Comparison of ENCODE assay signal across 20 mouse cellular contexts in the genomic region with DNA sequence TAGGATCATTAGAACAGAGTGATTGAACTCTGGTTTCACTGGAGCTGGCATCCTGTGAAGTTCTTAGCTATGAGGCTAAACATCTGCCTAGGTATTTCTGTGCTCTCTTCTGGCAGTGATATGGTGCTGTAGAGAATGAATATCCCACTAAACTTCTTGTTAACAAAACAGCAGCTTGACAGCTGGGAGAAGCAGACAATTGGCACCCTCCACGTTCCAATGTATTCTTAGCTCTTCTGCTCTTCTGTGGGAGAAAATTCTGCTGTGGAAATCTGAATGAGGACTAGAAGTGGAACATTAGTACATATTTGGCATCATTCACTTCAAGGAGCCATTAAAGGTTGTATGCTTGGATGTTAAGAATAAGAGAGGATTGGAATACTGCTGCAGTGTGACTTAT.
DNase-seq lines count a peak whose midpoint lies in the region; ATAC-seq lines count a peak whose summit lies in the region.
"Had no signal": no experiment of that assay in that cellular context is flagged by ENCODE, and none has a peak within 500 bp of the region (broad histone marks: within the 10 kb centered on the region; RNA-seq: fewer than 3 reads in every experiment).

No protein-coding gene starts in this region.

- DNase-seq in heart, adult 8-10 months (ENCODE audit: low spot score), result no peak
- DNase-seq in brain, adult 2 months (ENCODE audit: low read depth, low spot score), result peak; percentile 80
- DNase-seq in layer of hippocampus, adult 9-10 months (ENCODE audit: low spot score), result peak; percentile 11
- peak; percentile 31 to 46 for DNase-seq in right cerebral cortex, postnatal 10 days (ENCODE audit: low spot score in 2 of 2)
- no peak for DNase-seq in adrenal gland, postnatal 4 days (ENCODE audit: low spot score in 2 of 2)
- no peak for DNase-seq in embryo, embryonic 10 days (ENCODE audit: low spot score)
- DNase-seq: adrenal gland, postnatal 10 days; cerebellum, adult 18-20 months; gastrocnemius, postnatal 10 days; kidney, adult 18-20 months; kidney, postnatal 10 days; lung, adult 2 months; lung, postnatal 36 days; spleen, adult 18-20 months had no signal

- H3K27me3 ChIP-seq in heart, embryonic 13.5 days (replicated peaks), result no peaks in the 10 kb centered on the region
- H3K27me3 ChIP-seq: forebrain, embryonic 15.5 days; neural tube, embryonic 13.5 days; stomach, embryonic 15.5 days had no signal

- no peak overlapping the region for H3K4me3 ChIP-seq in heart, embryonic 13.5 days
- H3K4me3 ChIP-seq: erythroblast, embryonic 14.5 days; forebrain, embryonic 15.5 days; midbrain, embryonic 10.5 days; neural tube, embryonic 13.5 days; stomach, embryonic 15.5 days had no signal

- 24% methylated on average over 1 of the region's 1 CpGs for WGBS in heart, embryonic 13.5 days

- H3K4me2 ChIP-seq in heart, embryonic 13.5 days, result no peak overlapping the region
- H3K4me2 ChIP-seq: forebrain, embryonic 15.5 days; neural tube, embryonic 13.5 days; stomach, embryonic 15.5 days had no signal

- H3K27ac ChIP-seq in heart, embryonic 13.5 days (replicated peaks), result peak overlapping the region; percentile 48; the same call in 1 of the 2 replicates
- H3K27ac ChIP-seq: forebrain, embryonic 15.5 days; midbrain, embryonic 10.5 days; neural tube, embryonic 13.5 days; stomach, embryonic 15.5 days had no signal

- ATAC-seq in heart, embryonic 13.5 days (ENCODE audit: extremely low read depth, insufficient number of reproducible peaks, low FRiP score, low TSS enrichment), result no peak
- ATAC-seq: forebrain, embryonic 15.5 days had no signal

- no peaks in the 10 kb centered on the region for H3K36me3 ChIP-seq in heart, embryonic 13.5 days
- H3K36me3 ChIP-seq: forebrain, embryonic 15.5 days; midbrain, embryonic 10.5 days; neural tube, embryonic 13.5 days; stomach, embryonic 15.5 days had no signal

- H3K9ac ChIP-seq in heart, embryonic 13.5 days, result no peak overlapping the region
- H3K9ac ChIP-seq: forebrain, embryonic 15.5 days; neural tube, embryonic 13.5 days; stomach, embryonic 15.5 days had no signal

- H3K4me1 ChIP-seq in heart, embryonic 13.5 days, result peaks cover 32% of the 10 kb centered on the region
- H3K4me1 ChIP-seq: forebrain, embryonic 15.5 days; midbrain, embryonic 10.5 days; neural tube, embryonic 13.5 days; stomach, embryonic 15.5 days had no signal

- H3K9me3 ChIP-seq in heart, embryonic 13.5 days, result no peaks in the 10 kb centered on the region
- H3K9me3 ChIP-seq: forebrain, embryonic 15.5 days; midbrain, embryonic 10.5 days; neural tube, embryonic 13.5 days; stomach, embryonic 15.5 days had no signal

Comparison
In these comparisons a context has a peak if more than half of its experiments do, and no peak if none do; other contexts are left out.
1. DNase-seq: peak in brain, adult 2 months (single experiment), layer of hippocampus, adult 9-10 months (single experiment) and right cerebral cortex, postnatal 10 days (2 of 2); none in heart, adult 8-10 months (single experiment), adrenal gland, postnatal 4 days (0 of 2) and embryo, embryonic 10 days (single experiment).